Mouse (Mus musculus) kidney, postnatal 36 days (tissue): ENCODE measurements around the gene Atxn1.
A peak's percentile ranks its signal among the peaks of the same experiment; 100 is the strongest.

ENCODE experiments used
- DNase-seq, 2 experiments: peaks; one replicate each; pipeline ENCODE4 v3.0.0; 2021 to 2022; ENCODE audit warnings: mixed read lengths in 2 of 2

Atxn1 gene

DNA sequence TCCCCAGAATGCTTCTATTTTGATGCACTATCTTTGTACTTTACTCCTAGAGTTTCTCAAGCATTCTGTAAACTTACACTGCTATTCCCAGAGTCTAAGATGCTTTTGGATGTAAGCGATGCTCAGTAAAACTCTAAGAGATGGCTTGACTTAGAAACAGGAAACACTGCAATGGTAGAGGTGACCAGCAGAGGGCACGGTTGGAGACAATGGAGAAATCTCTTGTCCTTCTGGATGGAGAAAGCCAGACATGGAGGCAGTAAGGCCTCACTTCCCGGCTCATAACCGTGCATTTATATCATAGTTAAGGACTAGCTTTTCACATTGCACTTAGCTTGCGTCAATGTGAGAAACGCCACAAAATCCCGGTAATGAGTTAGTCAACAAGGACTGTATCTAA, 404.3 kb downstream of the Atxn1 start:
- peak in 1 of 2 experiments; percentile 53 for DNase-seq

DNA sequence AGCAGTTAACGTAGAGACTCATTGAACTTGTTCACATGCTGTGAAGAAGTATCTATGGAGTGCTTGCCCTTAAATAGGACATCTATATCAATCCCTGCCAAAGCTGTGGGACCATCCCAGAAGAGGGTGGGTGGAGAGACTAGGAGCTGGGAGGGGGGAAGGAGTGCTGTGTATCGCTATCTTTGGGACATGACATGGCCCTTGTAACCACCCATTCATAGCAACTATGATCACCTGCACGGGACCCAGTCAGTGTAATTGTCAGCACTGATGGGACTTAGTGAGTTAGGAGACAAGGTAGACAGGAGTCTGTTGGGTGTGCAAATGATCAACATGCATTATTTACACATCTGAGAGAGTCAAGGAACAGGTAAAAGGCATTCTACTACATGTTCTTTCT, 405.6 kb downstream of the Atxn1 start:
- no peak for DNase-seq

DNA sequence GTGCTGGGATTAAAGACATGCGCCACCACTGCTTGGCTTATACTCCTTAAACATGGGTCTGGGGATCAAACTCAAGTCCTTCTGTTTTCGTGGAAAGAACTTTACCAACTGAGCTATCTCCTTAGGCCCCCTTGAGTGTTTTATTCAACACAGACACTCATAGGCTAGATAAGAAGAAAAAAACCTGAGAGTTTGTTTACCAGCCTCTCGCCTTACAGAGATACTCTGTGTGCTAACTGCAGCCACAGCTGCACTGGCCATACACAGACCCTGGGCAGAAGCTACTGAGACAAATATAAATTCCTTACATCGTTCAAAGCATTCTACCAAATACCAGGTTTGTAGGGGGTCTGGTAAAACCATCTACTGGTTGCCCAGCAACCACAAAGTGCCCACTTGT, 406.4 kb downstream of the Atxn1 start:
- DNase-seq: no peak

DNA sequence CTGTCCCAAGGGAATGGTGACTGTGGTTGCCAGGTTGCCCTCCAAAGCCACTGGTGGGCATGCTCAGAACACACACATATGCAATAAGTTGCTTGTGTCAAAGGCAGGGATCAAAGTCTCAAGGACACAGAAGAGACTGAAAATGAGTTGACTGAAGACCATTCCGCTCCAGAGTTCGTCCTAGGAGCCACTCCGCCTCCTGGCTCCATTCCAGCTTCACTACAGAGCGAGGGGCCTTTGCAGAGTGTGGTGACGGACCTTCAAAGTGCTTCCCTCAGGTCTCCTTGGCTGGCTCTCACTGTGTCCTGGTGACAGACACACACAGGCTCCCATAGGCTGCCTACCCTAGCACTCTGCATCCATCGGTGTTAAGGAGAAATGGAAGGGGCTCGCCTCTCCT, 411.1 kb downstream of the Atxn1 start:
- DNase-seq: peak; percentile 59 to 77

DNA sequence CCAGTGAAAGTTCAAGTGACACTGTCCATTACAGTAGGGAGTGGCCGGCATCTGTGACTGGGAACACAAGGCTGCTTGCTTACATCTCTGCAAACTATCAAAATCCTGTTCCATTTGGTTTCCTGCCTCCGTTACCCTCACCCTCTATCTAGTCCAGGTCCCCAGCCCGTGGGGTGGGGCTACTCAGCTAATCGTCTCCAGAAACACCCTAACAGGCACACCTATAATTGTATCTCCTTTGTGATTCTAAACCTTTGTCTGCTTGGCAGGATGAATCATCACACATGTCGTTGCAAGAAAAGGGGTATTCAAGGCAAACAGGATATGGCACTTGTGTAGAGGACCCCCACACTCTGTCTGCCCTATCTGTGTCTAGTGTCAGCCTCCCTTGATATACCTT, 417.3 kb downstream of the Atxn1 start:
- no peak for DNase-seq

DNA sequence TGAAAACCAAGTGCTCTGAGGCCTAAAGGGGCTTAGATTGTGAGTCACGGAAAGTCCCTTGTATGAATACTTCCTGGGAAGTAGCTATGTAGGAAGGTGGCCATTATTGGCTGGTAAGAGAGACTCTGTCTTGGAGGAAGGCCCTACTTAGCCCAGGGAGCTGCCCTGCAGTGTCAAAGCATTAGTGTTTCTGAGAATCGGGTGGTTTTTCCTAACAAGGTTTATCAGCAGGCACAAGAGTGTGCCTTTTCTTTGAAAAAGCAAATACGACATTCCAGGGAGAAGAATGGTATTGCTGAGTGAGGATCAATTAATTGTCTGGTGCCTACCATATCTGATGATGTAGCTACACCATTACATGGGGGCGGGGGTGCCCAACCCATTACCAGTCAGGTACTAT, 417.9 kb downstream of the Atxn1 start:
- DNase-seq: no peak

DNA sequence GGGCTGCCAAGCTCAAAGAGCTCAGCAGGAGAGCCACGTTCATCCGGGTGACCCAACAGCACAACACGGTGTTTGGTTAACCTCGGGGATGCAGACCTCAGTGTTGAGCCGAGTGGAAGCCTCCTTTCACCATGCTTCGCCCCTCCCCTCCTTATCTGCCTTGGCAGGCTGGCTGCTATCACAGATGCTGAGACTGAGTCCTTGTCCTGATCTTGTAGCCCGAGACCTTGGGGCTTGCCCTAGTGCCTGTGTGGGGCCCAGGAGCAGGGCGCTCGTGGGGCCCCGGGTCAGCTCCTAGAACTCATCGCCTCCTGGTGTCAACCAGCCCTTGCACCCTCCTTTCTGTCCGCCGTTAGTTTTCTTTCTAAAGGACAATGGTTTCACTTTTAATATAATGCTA, 418.8 kb downstream of the Atxn1 start:
- no peak for DNase-seq

DNA sequence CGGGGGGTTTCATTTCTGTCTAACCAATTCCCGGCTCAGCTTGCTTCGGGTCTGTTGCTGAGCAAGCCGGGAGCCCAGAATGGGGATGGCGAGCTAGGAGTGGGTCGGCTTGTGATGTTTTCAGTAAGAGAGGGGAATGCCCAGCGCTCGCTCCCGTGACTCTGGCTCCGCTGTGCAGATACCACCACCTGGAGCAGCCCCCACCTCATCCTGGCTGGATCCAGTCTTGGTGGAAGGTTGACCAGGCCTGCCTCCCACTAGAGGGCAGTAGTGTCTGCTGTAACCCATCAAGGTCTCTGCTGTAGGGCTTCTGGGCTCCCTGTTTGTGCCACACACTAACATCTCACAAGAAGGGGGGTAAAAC, 425.6 kb downstream of the Atxn1 start:
- peak; percentile 73 to 86 for DNase-seq

DNA sequence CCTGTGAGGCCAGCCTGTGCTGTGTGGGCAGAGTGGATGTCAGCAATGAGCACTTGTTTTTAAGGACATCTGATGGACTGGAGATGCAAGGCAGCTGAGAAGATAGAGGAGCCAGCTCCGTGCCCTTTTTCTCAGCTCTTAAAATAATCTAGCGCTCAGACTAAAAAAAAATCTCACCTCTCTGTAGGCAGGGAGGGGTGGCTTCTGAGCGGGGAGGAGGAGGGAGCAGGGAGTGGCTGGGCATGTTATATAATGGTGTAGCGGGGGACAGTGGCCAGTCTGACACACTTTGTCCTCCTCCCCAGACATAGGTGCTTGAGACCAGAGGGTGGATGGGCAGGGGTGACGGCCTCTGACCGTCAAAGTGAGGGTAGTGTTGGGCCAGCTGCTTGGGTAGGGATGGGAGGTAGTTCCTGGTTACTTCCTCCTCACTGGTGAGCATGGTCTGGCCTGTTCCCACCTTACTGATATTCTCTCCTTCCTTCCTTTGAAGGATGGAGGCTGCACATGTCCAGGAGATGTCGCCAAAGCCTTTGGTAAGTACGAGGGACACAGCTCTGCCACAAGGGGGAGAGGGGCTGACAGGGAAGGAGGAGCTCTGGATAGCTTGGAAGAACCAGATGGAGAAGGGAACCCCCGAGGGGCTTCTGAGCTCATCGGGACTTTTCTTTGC, 426.1 kb downstream of the Atxn1 start:
- DNase-seq: peak; percentile 41 to 68

DNA sequence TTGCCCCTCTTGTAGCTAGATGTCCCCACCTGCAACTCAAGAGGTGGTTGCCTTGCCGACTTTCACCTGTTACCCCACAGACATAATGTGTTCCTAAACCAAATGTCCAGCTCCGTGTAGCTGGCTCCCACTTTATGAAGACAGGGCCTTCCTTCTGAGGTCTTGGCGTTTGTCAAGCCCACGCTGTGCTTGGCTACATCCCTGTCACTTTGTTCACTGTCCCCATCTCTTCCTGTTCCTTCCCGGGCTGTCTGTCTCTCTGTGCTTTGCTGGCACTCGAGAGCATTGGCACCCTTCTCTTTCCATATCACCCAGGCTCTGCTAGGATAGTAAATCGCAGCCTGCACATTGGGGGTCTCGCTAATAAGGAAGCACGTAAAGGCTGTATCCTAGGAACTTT, 426.7 kb downstream of the Atxn1 start:
- no peak for DNase-seq

DNA sequence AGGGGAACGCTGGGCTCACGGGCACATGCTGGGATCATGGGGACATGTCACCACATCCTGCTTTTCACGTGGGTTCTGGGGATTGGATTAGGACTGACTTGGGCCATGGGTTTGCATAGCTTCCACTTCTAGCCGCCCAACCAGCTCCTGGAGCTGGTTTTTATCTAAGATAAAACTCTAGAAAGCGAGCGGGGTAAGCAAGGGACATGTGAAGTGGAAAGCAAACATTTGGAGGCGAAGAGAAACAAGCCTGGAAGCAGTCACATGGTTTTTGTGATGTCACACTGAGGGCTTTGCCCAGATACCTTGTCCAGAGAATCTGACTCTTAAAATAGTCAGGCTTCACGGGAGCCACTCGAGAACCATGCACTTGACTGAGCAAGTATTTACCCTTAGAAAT, 427.7 kb downstream of the Atxn1 start:
- DNase-seq: no peak

DNA sequence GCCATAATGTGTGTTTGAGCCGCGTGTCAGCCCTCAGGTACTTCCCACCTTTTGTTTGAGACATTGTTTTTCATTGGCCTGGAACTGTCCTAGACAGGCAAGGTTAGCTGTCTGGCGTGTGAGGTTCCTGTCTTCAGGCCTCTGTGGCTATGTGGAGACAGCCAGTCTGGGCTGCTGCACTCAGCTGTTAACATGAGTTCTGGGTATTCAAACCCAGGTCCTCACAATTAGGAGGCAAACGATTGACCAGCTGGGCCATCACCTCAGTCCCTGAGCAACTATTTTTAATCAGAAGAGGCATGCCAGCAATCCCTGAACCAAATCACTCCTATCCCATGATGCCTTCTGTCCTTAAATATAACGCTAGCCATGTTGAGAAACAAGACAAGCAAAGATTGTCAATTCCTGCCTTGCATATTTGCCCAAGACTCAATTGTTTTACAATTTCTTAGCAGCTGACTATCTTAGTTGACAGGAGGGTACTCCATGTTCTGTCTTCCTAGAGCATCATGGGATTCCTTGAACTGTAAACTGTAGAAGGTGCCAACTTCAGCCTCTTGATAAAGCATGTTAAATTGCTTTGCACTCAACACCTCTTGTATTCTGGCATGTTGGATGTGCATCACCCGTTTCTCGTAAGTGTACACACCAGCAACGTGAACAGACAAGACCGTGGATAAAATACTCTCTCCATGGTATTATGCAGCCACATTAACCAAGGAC, 428.9 kb downstream of the Atxn1 start:
- DNase-seq: no peak

DNA sequence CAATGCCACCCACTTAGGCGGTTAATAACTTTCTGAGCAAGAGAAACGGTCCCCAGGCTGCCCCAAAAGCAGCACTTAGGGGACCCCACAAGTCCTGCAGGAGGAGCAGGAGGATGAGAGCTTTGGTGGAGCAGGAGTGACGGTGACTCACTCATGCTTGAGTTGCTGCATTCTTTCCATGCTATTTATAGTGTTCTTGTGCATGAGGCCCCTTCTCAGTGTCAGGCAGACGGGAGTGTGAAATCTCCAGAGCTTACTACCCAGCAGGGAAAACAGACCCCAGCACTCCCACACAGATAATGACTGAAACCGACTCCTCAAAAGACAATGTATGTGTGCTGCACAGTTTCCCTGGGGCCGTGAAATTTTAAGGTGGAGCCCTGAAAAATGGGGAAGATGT, 434.1 kb downstream of the Atxn1 start:
- DNase-seq: no peak

DNA sequence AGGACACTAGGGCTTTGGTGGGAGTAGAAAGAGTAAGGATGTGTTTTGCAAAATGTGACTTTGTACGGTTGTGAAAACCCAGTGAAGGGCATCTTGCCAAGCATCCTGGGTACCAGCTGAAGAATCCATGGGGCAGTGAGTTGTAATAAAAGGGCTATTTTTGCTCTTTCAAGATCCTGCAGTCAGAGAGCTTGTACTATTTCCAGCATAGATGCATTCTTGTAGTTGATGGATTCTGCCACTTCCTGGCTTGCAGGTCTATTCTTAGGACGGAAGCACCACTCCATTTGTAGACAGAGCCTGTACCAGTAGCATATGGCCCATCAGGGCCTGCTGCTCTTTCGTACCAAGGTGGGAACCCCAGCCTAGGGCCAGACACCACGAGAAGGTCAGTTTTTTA, 436.0 kb downstream of the Atxn1 start:
- DNase-seq: no peak

DNA sequence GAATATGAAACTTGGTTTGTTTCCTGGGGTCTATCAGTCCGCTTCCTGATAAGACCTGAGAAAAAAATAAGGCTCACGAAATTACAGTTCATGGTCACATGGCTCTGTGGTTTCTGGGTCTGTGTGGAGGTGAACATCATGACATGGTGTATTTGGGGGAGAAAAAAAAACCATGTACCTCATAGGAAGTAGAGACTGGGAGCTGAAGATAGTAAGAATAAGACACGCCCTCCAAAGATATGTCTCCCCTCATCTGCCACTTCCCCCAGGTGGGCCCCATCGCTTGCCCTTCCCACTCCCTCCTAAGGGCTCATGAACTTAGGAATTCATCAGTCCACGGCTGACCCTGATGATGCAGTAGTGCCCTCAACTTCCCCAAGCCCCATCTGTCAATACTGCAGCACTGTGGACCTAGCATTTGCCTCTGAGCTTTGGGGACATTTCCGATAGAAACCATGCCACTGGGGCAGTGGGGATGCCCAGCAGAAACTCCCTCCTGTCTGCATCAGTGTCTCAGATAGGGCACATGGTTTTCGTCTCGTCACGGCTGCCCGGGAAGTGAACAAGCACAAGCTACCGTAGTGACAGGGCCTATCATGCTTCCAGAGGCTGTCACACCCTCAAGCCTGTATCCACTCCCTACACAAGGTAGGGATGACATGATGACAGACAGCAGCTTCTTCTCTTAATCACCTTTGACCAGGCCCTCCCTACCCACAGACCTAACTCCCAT, 437.4 kb downstream of the Atxn1 start:
- DNase-seq: no peak

DNA sequence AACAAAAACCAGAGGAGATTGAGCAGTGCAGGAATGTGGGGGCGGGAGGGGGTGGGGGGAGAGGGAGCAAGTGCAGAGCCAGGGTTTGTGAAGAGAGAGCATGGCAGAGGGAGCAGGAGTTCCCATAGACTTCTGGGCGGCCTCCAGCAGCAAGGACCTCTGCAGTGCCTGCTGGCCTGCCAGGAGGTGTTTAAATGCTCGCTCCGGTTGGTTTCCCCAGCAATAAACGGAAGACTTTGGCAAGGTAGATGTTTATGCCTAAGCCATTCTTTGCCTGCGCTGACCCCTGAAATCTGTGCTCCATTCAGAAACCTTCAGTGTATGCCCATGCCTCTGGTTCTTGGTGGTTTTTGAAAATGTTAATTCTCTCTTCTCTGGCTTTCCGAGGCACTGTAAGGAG, 438.6 kb downstream of the Atxn1 start:
- peak; percentile 84 to 90 for DNase-seq

DNA sequence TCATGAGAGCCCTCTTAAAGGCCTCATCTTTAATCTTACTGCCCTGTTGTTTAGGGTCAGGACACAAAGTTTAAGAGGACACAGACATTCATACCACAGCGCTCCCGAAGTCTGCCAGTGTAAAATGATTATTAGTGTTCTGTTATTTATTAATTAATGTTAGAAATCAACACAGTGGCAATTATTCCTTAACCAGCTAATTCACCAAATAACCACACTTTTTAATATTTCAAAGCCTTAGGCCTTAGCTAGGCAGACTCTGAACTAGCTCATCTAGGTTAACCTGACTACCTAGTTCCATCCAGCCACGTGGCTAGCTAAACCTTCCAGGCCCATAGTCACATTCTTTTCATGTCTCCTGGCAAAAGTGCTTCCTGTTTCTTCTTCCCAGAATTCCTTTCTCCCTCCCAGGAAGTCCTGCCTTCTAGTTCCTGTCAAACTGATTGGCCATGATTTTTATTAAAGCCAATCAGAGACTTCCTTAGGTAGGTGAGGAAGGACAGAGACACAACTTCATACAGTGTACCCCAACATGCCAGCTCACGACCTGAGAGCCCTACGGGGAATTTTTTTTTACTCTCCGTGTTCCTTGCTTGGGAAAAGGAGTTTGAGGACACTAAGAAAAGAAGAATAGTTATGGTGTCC, 439.9 kb downstream of the Atxn1 start:
- no peak for DNase-seq

DNA sequence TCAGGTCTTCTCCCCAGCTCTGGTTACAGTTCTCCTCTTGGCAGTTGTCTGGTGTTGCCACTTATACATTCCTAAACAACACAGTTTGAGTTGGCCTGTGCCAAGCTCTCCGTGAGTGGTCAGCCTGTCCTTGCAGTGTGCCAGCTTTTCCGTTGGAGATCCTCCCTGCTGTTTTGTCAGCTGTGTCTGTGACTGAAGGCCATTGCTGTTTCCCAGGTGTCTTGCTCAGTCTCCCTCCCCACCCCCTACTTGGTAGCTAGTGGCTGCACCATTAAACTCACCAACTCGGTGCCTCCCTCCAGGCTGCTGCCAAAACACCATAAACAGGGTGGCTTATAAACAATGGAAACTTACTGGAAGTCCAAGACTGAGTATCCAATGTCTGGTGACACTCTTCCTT, 440.5 kb downstream of the Atxn1 start:
- peak; percentile 52 to 73 for DNase-seq

DNA sequence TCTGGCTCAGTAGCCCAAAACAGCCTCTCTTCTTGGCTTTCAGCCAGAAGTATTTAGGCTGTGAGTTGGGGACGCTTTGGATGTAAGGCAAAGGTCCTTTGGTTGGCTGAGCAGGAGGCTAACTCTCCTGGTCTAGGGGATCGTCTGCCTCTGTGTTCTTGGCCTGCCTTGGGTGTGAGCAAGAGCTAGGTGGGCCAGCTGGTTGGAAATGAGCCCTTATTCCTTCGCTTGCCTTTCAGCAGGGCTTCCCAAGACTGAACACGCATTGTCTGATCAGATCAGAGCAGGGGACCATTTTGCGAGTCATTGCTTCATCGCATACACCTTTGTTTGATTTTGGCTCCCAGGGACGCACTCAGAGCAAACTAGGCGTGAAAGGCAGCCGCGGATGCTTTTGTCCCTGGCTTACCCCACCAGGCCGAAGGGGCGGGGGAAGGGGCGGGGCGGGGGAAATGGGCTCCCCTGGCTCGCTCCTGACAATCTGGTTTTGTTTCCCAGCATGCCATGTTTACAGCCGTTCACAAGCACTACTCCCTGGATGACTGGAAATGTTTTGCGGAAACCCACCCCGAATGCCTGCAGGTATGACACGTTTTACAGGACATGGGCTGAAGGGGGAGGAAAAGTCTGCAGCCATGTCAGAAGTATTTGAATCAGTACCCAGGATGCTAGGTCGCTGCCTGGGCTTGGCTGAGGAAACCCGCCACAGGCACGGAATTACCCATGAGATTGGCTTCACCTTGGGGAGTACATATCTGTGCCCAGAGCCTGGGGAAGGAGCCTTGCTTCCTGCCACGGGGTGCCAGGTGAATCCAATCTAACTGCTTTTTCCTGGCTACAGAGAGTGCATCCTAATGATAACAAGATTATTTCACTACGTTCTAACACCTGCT, 448.1 kb downstream of the Atxn1 start:
- DNase-seq: peak; percentile 49 to 74

DNA sequence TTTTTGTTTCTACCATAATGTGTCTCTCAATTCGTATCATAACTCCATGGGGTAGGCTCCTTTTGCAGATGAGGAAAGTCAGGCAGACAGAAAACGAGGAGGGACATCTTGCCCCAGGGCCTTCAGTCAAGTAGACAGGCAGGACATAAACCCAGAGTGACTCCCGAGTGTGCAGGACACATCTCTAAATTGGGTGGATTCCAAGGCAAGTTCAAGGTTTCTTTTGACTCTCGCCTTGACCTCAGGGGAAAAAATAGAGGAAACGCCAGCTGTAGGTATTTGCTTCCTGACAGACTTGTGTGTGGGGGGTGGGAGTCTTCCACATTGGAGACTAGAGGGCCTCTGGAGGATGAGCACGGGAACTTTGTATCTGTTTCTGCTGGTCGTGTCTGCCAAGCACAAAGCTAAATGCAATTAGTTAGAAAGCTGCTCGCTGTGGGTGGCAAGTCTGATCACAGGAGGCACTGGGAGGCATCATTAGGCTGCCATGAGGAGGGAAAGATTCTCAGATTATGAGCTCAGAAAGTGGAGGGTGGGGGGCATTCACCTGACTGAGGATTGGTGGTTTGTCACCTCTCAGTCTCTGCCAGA, 449.9 kb downstream of the Atxn1 start:
- DNase-seq: no peak

DNA sequence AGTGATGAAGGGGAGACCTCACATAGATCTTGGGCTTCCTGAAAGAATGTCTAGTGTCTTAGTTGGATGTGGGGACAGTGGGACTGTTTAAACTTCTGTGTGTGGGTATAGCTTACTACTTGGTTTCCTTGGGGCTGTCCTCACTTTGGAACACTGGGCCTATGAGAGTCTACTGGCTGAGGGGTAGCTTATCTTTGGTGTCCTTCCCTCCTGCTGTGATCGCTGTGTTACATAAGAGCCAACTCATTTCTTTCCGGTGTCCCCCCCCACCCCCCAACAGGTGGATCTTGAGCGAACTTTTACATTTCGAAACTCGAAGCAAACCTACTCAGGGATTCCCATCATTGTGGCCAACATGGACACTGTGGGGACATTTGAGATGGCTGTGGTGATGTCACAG, 450.7 kb downstream of the Atxn1 start:
- DNase-seq: no peak
